Mouse (Mus musculus) lung, postnatal 0 days (tissue): ENCODE measurements at regions not wholly inside any gene's neighbourhood (a gene's known extent, or its start where the extent isn't known, plus 50 kb on each side); places are given as distances from the start of the nearest gene placed in this dataset.

Experiments used
- CTCF ChIP-seq: IDR thresholded peaks from 2 replicates; pipeline ENCODE4 v1.5.1; 2016; ENCODE audit warnings: antibody characterized with exemption, mild to moderate bottlenecking
- EP300 ChIP-seq: IDR thresholded peaks from 2 replicates; pipeline ENCODE4 v1.6.1; 2016; ENCODE audit warnings: antibody characterized with exemption, mild to moderate bottlenecking, control low read depth

- TF ChIP-seq EP300 (no peak), CTCF (no peak)
Measured at GRCm38 (mm10) chr13:25675208-25675607, 404.9 kb upstream of the Nrsn1 start.
